Mouse (Mus musculus) forebrain, postnatal 0 days (tissue): ENCODE measurements around the gene Gm49387. TPM values are rescaled to one million over a fixed set of nuclear protein-coding genes. Genes with fewer than 3 reads are reported as not detected.

Source experiments
- ATAC-seq: fragments of 200-750 bp; cut with Nextera tagmentation; 2 replicates; pipeline ENCODE4 v1.8.0; 2017; ENCODE audit warnings: mild to moderate bottlenecking, moderate library complexity
- DNase-seq: peaks from one replicate; pipeline ENCODE4 v3.0.0-alpha.2; 2015
- H3K27ac ChIP-seq: fragments of 300-500 bp; sonication (generic); 2 replicates; pipeline ENCODE4 v1.5.1; 2014; ENCODE audit warnings: low read depth, mild to moderate bottlenecking, antibody characterized with exemption, low read length, moderate library complexity, mixed read lengths
- H3K27me3 ChIP-seq: fragments of 300-500 bp; sonication (generic); 2 replicates; pipeline ENCODE4 v1.6.1; 2014; ENCODE audit warnings: mild to moderate bottlenecking, low read length, mixed read lengths; ENCODE audit not compliant: insufficient read depth
- H3K36me3 ChIP-seq: fragments of 300-500 bp; sonication (generic); 2 replicates; pipeline ENCODE4 v1.6.1; 2014; ENCODE audit warnings: mild to moderate bottlenecking, moderate library complexity; ENCODE audit not compliant: insufficient read depth
- H3K4me1 ChIP-seq: fragments of 300-500 bp; sonication (generic); 2 replicates; pipeline ENCODE4 v1.6.1; 2014; ENCODE audit warnings: antibody characterized with exemption; ENCODE audit not compliant: insufficient read depth
- H3K4me2 ChIP-seq: fragments of 300-500 bp; sonication (generic); 2 replicates; pipeline ENCODE4 v1.6.1; 2014; ENCODE audit warnings: low read depth, mild to moderate bottlenecking, moderate library complexity
- H3K4me3 ChIP-seq: fragments of 300-500 bp; sonication (generic); 2 replicates; pipeline ENCODE4 v1.5.1; 2014; ENCODE audit warnings: low read depth, low read length, mixed read lengths
- H3K9ac ChIP-seq: fragments of 300-500 bp; sonication (generic); 2 replicates; pipeline ENCODE4 v1.6.1; 2014; ENCODE audit warnings: mild to moderate bottlenecking
- H3K9me3 ChIP-seq: fragments of 300-500 bp; sonication (generic); 2 replicates; pipeline ENCODE4 v1.6.1; 2016; ENCODE audit warnings: low read length
- CTCF ChIP-seq: sonication (generic); IDR thresholded peaks from 2 replicates; pipeline ENCODE4 v1.5.1; 2016; ENCODE audit warnings: antibody characterized with exemption, control low read depth, low read depth
- WGBS: fragments of 180-500 bp; shearing (Covaris S2); extraction: QIAGEN DNeasy Blood & Tissue Kit; methylation state at CpG from one replicate; pipeline ENCODE4 v1.1.7; 2014; 5-methylcytosine and 5-hydroxymethylcytosine counted together
- polyA plus RNA-seq: library from polyadenylated mRNA; unstranded; fragments of >200 nt; fragmentation: Nextera tagmentation; extraction: Ambion mirVana; gene quantifications from 2 replicates; pipeline ENCODE4 v1.2.1, GENCODE M21; 2015
- total RNA-seq: library from RNA; depleted of rRNA; stranded (reverse); fragments of >200 nt; gene quantifications from 2 replicates; pipeline ENCODE4 v1.2.3, GENCODE M21; 2014; rRNA removed

Gene Gm49387
- total RNA-seq: not detected in 2 replicates
- 0.21 and 1.6 TPM in 2 replicates for polyA plus RNA-seq

- Histone ChIP-seq H3K36me3 (no peaks in the 10 kb centered on the region), H3K27me3 (no peaks in the 10 kb centered on the region), H3K4me2 (peak within 1 kb of the TSS; percentile 85), H3K9me3 (no peaks in the 10 kb centered on the region), H3K4me1 (no peaks in the 10 kb centered on the region), H3K4me3 (peak within 1 kb of the TSS; percentile 70), H3K27ac (peak within 1 kb of the TSS; percentile 78), H3K9ac (peak within 1 kb of the TSS; percentile 66)
- ATAC-seq: no peak
- WGBS: 2% methylated on average over 26 of the region's 26 CpGs
- no peak for TF ChIP-seq CTCF
- DNase-seq: no peak
These were observed at the start of gene Gm49387 for GRCm38 (mm10) chr14:31640346-31640889. Gene Gm49387, minus strand, starts transcription at chr14:31640878.

GRCm38 (mm10) chr14:31686231-31686630 is 45.6 kb upstream of the Gm49387 start:
- Histone ChIP-seq H3K9me3 (no peaks in the 10 kb centered on the region), H3K4me1 (no peaks in the 10 kb centered on the region), H3K27ac (no peak overlapping the region), H3K9ac (no peak overlapping the region), H3K4me2 (no peak overlapping the region), H3K4me3 (no peak overlapping the region), H3K27me3 (no peaks in the 10 kb centered on the region), H3K36me3 (no peaks in the 10 kb centered on the region)
- DNase-seq (no peak), ATAC-seq (no peak)
- WGBS: 100% methylated on average over 1 of the region's 1 CpGs
- no peak for TF ChIP-seq CTCF

GRCm38 (mm10) chr14:31685680-31686079 is 45.0 kb upstream of the Gm49387 start:
- no peak overlapping the region for H3K4me2 ChIP-seq
- WGBS: 92% methylated on average over 10 of the region's 10 CpGs
- no peaks in the 10 kb centered on the region for H3K4me1 ChIP-seq
- no peak overlapping the region for H3K27ac ChIP-seq
- H3K36me3 ChIP-seq: no peaks in the 10 kb centered on the region
- no peak for TF ChIP-seq CTCF
- H3K27me3 ChIP-seq: no peaks in the 10 kb centered on the region
- DNase-seq: no peak
- ATAC-seq: no peak
- H3K4me3 ChIP-seq: no peak overlapping the region
- H3K9me3 ChIP-seq: no peaks in the 10 kb centered on the region
- no peak overlapping the region for H3K9ac ChIP-seq

DNA sequence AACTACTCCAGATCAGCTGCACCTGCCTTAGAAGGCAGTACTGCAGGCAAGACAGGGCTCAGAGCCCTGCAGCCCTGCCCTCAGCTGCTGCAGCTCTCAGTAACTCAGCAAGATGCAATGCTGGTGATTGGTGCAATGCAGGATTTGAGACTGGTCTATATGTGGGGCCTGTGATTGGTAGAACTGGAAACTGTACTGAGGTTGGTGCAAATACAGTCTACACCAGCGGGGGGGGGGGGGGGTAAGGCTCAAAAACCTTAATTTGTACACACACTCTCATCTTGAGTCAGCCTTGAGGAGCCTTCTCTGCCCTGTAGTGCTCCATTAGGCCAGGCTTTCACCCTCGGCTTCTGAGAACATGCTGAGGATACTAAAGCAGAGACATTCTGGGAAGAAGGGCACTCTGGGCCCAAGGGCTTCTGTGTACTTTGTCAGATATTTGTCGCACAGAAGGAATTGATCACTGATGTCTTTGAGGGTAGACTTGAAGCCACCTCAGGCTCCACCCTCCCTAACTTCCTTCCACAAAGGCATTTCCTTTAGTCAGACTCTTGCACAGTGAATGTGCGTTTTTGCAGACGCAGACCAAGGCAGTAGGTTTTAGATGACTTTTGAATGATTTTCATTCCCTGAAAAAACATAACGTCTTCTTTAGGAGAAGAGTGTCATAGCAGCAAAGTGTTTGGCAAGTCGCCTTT is 43.8 kb upstream of the Gm49387 start:
- Histone ChIP-seq H3K4me1 (no peaks in the 10 kb centered on the region), H3K9me3 (no peaks in the 10 kb centered on the region), H3K27me3 (no peaks in the 10 kb centered on the region), H3K36me3 (no peaks in the 10 kb centered on the region), H3K4me2 (no peak overlapping the region), H3K27ac (no peak overlapping the region), H3K4me3 (no peak overlapping the region), H3K9ac (no peak overlapping the region)
- ATAC-seq (no peak), DNase-seq (no peak)
- TF ChIP-seq CTCF: no peak
- whole genome bisulfite sequencing: 83% methylated on average over 7 of the region's 7 CpGs

DNA sequence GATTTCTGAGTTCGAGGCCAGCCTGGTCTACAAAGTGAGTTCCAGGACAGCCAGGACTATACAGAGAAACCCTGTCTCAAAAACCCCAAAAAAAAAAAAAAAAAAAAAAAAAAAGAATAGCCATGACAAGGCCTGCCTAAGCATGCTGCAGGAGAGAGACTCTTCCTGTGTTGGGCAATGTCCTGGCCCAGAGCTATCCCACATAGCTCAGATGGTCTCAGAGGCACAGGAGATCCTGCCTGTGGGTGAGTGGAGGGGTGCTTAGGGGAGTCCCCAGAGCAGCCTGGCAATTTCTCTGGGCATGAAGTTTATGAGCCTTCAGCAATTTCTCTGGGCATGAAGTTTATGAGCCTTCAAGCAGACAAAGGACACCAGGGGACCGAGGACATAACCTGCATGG is 42.9 kb upstream of the Gm49387 start:
- Histone ChIP-seq H3K27me3 (no peaks in the 10 kb centered on the region), H3K27ac (no peak overlapping the region), H3K4me3 (no peak overlapping the region), H3K4me1 (no peaks in the 10 kb centered on the region), H3K9ac (no peak overlapping the region), H3K9me3 (no peaks in the 10 kb centered on the region), H3K36me3 (no peaks in the 10 kb centered on the region), H3K4me2 (no peak overlapping the region)
- TF ChIP-seq CTCF: no peak
- no peak for ATAC-seq
- WGBS: 82% methylated on average over 2 of the region's 2 CpGs
- no peak for DNase-seq

GRCm38 (mm10) chr14:31681931-31682555 is 41.4 kb upstream of the Gm49387 start:
- Histone ChIP-seq H3K27me3 (no peaks in the 10 kb centered on the region), H3K36me3 (no peaks in the 10 kb centered on the region), H3K4me1 (no peaks in the 10 kb centered on the region), H3K9ac (no peak overlapping the region), H3K27ac (no peak overlapping the region), H3K4me3 (no peak overlapping the region), H3K9me3 (no peaks in the 10 kb centered on the region), H3K4me2 (no peak overlapping the region)
- TF ChIP-seq CTCF: no peak
- no peak for DNase-seq
- 40% methylated on average over 5 of the region's 5 CpGs for WGBS
- ATAC-seq: no peak

DNA sequence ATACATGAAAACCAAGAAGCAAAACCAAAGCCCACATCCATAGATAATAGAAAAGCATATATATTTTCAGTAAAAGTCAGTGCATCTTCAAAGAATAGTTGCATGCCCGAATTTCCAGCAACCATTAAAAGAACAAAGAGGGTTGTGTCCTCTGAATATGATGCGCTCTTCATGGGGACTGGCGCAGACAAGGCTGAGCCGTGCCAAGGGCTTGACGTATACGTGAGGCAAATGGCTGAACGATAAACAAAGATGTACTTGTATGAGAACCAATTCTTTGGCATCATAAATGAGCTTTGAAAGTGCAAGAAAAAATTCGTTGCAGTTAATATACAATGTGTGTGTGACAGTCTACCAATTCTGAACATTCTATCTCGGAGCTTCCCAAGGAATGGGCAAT is 40.6 kb upstream of the Gm49387 start:
- H3K4me3 ChIP-seq: no peak overlapping the region
- H3K9ac ChIP-seq: no peak overlapping the region
- no peak overlapping the region for H3K4me2 ChIP-seq
- no peaks in the 10 kb centered on the region for H3K4me1 ChIP-seq
- H3K36me3 ChIP-seq: no peaks in the 10 kb centered on the region
- no peak for ATAC-seq
- H3K27ac ChIP-seq: no peak overlapping the region
- no peaks in the 10 kb centered on the region for H3K9me3 ChIP-seq
- 68% methylated on average over 9 of the region's 9 CpGs for WGBS
- no peaks in the 10 kb centered on the region for H3K27me3 ChIP-seq
- no peak for DNase-seq
- TF ChIP-seq CTCF: no peak
